Mouse (Mus musculus): ENCODE results near the gene Sptan1.

DNA sequence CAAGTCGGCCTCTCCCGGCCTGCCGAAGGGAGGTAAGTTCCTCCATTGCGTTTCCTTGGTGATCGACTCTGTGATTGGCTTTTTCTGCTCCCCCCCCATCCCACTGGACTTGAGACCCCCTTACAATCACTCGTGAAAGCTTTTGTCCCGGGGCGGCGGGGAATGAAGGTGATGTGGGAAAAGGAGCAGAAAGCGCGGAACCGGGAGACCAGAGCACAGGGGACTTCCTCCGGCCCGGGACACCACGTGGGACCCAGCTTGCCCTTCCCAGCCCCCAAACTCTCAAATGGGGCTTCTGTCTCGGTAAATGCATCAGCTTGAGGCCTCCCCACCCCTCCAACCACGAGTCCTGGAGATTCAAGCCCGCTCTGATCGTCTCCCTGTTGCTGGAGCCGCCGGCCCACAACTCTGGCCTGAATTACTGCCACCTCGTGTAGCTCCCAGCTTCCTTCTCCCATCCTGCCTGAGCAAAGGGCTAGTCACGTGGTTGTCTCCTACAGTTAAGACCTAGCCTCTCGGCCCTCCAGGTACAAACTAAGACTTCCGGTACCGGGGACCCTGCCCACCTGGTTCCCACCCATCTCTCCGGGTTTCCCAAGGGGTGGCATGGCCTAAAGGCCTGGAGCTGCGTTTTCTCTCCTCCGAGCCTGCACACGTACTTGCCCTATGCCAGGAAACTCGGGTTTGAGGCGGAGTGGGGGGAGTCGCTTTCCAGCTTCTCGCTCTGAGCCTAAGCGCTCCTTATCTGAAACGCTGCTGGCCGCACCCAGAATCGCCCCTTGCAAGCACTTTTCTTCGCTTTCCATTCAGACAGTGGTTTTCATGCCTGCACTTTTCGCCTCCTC, 97.1 kb downstream of the Sptan1 start:
- peak; percentile 7 for TF ChIP-seq MAX (IDR thresholded peaks at IDR 0.05; ENCODE audit: low read depth)
- TF ChIP-seq POLR2A (IDR thresholded peaks at IDR 0.05; ENCODE audit: insufficient read length, low read depth), result peak; percentile 81
- TF ChIP-seq MYOD1 (IDR thresholded peaks at IDR 0.05; ENCODE audit: control insufficient read depth in 1 of 3, insufficient read length in 2 of 3, low read depth in 2 of 3), result no peak
- no peak for TF ChIP-seq REST (IDR thresholded peaks at IDR 0.05; ENCODE audit: insufficient read depth, insufficient read length)
- no peak for TF ChIP-seq CEBPB (IDR thresholded peaks at IDR 0.05; ENCODE audit: insufficient read depth, poor library complexity, severe bottlenecking)
